Mouse (Mus musculus): Measurements from ENCODE around the gene Zbtb40.

- no peak for TF ChIP-seq CTCF (IDR thresholded peaks at IDR 0.05; ENCODE audit: borderline replicate concordance, extremely low read depth, insufficient read depth, insufficient read length)
- no peak for TF ChIP-seq POLR2A (IDR thresholded peaks at IDR 0.05; ENCODE audit: borderline replicate concordance, extremely low read depth, insufficient read depth, insufficient read length, poor library complexity, severe bottlenecking)
These were observed 118.1 kb downstream of the Zbtb40 start for GRCm38 (mm10) chr4:136930474-136930873.

Measured in brain, embryonic 14.5 days (tissue).